Mouse (Mus musculus) left cerebral cortex, postnatal 10 days (tissue): ENCODE measurements around the gene Zdhhc13. TPM values are rescaled to one million over a fixed set of nuclear protein-coding genes. Genes with fewer than 3 reads are reported as not detected.
A peak's percentile ranks its signal among the peaks of the same experiment; 100 is the strongest.

Source experiments
- DNase-seq, 2 experiments: peaks; one replicate each; pipeline ENCODE4 v3.0.0; 2021 to 2022; ENCODE audit warnings: low spot score in 2 of 2, mixed read lengths in 1 of 2; ENCODE audit errors: extremely low spot score in 1 of 2
- intact Hi-C: fragments of 180-260 bp; cut with DNase I; formaldehyde crosslinking; loops from one replicate; pipeline ENCODE4 v1.15.1; 2025
- total RNA-seq, 2 experiments: library from RNA; stranded (reverse); gene quantifications; 2 replicates each; pipeline ENCODE4 v1.2.3; 2021

The Zdhhc13 gene
- 10 to 100 TPM; 32.4 to 34.0 TPM for total RNA-seq

DNA sequence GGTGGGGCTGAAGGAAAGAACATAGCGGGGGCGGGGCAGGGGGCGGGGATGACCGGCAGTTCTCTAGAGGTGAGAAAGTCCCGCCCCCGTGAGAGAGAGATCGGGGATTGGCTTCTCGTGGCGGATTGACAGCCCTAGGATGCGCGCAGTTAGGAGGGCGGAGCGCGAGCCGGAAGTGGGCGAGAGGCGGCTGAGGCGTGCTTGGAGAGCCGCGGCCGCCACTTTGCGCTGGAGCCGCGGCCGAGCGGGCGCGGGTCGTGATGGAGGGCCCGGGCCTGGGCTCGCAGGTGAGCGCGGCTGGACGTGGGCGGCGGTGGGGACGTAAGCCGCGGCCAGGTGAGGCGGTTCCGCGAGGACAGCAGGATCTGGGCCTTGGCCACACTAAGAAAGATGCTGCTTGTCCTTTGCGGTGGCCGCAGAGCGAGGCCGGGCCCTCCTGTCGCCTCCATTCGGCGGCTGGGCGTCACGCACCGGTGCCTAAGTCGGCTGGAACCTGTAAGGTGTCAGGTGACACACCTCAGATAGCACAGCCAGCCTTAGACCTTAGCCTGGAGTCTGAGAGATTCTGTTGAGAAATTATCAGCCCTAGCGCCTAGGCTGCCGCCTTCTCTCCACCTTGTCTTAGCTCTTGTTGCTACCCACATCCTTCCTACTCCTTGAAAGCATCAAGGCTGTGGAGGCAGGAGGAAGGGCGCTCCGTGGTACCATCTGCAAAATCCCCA is at the start of gene Zdhhc13:
Zdhhc13 (plus strand) TSS at position 153 of the 722 bp plus-strand sequence.
- intact Hi-C loops = loop anchor here (5.0 kb wide), 1 partner anchor 37 kb away; no protein-coding TSS in a partner anchor
- peak; percentile 93 to 95 for DNase-seq

DNA sequence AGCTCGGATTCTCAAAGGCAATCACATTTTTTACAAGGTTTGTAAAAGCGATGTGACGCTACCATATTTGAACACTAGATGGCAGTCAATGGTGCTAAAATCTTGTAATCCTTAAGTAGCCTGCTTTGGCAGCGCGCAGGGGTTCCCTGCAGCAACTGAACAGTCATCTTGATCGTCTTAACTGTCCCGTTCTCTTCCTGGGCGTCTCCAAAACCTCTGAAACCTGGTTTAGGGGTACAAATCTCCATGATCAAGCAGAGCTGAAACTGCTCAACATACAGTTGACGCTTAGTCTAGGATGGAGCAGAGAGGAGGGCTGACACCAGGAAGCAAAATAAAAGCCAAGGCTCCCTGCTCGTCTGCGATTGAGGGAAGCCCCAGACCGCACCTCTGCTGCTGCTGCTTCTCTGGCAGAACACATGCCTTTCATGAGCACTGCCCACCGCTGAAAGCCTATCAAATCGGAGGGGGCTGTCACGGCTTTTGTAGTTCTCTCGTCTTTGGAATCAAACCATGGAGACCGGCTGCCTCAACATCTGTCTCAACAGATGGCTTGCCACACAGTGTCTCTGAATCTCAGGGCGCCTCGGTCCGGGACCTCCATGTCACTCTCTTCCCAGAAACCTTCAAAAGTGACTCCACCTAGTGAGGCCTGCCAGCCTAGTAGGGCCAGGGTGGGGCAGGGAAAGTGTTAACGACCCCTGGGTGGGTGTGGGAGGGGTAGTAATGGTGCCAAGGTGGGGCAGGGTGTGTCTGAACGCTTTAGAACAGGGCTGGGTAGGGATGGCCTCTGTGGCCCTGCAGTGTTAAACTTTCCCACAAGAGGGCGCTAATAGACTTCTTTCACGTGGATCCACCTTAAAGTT is 39.3 kb upstream of the Zdhhc13 start:
- peak; percentile 78 to 85 for DNase-seq
- intact Hi-C loops = loop anchor here (2.0 to 5.0 kb wide), 3 partner anchors 38 to 371 kb away; partner anchors contain the start of gene Zdhhc13

- DNase-seq = peak in 1 of 2 experiments; percentile 43
- intact Hi-C loops = loop anchor here (2.0 to 5.0 kb wide), 2 partner anchors 37 to 127 kb away; partner anchors contain the start of gene Zdhhc13
These were observed 38.5 kb upstream of the Zdhhc13 start for GRCm38 (mm10) chr7:48750164-48750809.

- intact Hi-C loops = loop anchor here (2.0 to 5.0 kb wide), 2 partner anchors 36 to 126 kb away; partner anchors contain the start of gene Zdhhc13
- no peak for DNase-seq
These were observed 37.6 kb upstream of the Zdhhc13 start for GRCm38 (mm10) chr7:48751222-48751621.

DNA sequence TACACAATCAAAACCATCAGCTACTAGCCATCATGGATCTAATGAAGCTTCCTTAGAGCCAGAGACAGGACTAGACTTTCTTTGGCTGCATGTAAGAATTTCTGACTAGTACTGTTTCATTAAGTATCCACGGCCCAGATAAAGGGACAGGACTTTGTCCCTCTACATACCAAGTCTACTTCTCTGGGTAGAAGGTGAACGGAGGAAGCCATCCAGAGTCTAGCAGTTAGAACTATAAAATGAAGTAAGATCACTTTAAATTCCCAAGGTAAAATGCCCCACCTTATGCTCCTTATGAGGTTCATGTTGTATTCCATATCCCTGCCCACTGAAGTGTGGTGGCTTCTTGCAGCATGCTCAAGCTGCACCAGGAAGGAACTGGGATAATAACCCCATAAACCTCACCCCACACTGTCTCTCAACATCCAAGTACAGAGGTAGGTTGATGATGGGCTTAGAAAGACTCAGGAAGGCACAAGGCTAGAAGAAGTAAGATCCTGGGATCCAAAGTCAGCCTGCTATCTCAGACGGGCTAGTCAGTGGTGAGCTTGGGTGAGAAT is 34.3 kb upstream of the Zdhhc13 start:
- intact Hi-C loops = loop anchor here (5.0 kb wide), 1 partner anchor 33 kb away; the partner anchor contains the start of gene Zdhhc13
- DNase-seq = no peak

DNA sequence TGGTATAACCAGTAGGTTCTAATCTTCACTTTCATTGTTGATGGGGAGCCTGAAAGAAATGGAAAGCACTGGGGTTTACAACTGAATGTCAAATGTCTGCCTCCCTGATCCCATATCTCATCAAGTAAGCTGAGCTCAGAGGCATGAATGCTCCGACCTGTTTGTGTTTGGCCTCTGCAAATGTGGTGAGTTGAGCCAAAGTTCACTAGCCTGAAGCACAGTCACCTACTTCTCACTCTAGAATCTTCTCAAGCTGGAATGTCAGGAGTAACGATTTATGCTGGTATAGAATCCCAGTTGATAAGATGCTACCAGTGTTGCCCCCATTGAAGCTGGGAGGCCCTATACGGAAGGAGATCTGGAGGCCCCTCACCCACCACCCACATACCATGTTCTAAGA is 33.0 kb upstream of the Zdhhc13 start:
- DNase-seq = no peak
- intact Hi-C loops = no loop called here

GRCm38 (mm10) chr7:48756306-48756931 is 32.4 kb upstream of the Zdhhc13 start:
- no peak for DNase-seq
- intact Hi-C loops = no loop called here

DNA sequence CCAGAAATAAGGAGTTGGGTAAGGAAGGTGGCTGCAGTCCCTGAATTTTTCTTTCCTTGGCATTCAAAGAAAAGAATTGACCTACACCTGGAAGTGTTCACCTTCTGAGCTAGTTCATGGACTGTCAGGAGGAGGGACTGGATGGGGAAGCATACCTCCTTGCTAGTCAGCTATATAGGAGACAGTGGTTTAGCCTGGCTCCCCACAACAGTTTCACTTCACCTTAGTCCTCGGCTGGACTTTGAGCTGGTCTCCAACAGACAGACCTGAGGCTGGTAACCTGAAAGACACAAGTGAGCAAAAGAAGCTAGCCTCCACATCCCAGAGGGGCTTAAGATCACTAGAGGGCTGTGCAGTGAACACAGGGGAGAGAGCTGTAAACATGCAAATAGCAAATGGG is 30.7 kb upstream of the Zdhhc13 start:
- intact Hi-C loops = no loop called here
- DNase-seq = no peak

DNA sequence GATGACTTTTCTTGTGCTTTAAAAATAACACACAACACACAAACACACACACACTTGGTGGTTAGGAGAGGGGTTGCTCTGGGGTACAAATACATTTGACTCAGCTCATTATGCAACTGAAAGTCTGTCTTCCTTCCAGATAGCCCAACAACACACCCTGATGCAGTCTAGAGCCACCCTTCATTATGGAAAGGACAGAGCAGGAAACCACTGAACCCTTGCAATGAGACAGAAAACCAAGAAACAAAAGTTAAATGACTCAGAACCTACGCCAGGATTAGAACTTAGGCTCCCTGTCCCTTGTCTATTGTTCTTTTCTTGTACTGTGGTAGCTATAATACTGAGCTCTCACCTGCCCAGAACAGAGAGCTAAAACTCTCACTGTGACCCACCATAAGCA is 28.0 kb upstream of the Zdhhc13 start:
- intact Hi-C loops = no loop called here
- DNase-seq = no peak

GRCm38 (mm10) chr7:48762289-48762688 is 26.5 kb upstream of the Zdhhc13 start:
- intact Hi-C loops = no loop called here
- no peak for DNase-seq

DNA sequence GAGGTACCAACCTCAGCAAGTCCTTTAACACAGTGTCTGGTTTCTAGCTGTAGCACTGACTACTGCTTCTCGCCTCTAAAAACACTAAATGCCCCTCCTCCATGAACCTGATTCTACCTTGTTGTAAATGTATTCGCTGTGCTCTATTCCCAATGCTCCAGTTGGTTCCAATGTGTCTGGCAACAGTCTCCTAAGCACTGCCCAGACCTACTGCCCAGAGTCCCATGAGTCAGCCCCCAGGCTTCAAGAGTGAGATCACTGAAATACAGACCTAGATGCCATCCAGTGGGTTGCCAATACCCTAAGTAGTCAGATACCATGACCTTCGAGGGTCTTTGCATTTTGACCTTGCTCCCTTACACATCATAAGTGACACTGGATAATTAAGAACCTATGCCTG is 26.1 kb upstream of the Zdhhc13 start:
- no peak for DNase-seq
- intact Hi-C loops = no loop called here

GRCm38 (mm10) chr7:48765959-48766358 is 22.8 kb upstream of the Zdhhc13 start:
- DNase-seq = no peak
- intact Hi-C loops = no loop called here

DNA sequence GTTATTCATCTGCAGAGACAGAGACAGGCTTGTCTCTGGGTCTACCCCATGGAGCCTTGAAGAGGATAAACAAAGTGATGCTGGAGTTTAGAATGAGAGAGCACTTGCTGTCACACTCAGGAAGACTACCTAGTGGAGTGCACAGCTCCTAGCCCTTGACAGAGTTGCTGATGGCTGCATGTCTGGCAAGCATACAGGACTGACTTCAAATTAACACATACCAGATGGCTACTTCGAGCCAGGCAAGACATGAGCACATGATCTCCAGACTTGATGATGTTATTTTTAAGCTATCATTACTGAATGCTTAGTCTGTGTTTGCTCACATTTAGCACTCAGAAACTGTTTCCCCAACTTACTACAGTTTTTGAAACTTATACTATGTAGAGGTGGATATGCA is 19.1 kb upstream of the Zdhhc13 start:
- no peak for DNase-seq
- intact Hi-C loops = no loop called here

- no peak for DNase-seq
- intact Hi-C loops = no loop called here
These were observed 16.6 kb upstream of the Zdhhc13 start for GRCm38 (mm10) chr7:48772060-48772734.

DNA sequence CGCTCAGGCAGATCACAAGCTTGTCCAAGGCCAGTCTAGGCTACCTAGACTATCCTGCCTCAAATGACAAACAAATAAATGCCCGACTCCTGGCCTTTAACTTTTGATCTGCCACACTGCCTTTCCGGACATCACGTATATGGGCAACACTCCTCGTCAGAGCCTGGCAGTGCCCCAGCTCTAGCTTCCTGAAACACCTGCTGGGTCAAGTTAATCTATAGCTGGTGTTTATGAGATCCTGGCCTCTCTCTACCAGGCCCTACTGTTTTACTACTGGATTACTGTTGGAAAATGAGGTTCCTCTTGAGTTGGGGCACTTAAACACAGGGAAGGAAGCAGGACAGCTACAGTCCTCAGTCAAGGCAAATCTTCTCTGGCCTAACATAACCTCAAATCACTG is 15.5 kb upstream of the Zdhhc13 start:
- no peak for DNase-seq
- intact Hi-C loops = no loop called here

GRCm38 (mm10) chr7:48774633-48775032 is 14.2 kb upstream of the Zdhhc13 start:
- DNase-seq = no peak
- intact Hi-C loops = no loop called here

GRCm38 (mm10) chr7:48775436-48775835 is 13.4 kb upstream of the Zdhhc13 start:
- no peak for DNase-seq
- intact Hi-C loops = no loop called here
